Mouse (Mus musculus) stomach, embryonic 14.5 days (tissue): Measurements from ENCODE around the gene Nat10. TPM values are rescaled to one million over a fixed set of nuclear protein-coding genes. Genes with fewer than 3 reads are reported as not detected.
A peak's percentile ranks its signal among the peaks of the same experiment; 100 is the strongest.

ENCODE experiments used
- ATAC-seq: fragments of 200-750 bp; cut with Nextera tagmentation; 2 replicates; pipeline ENCODE4 v1.8.0; 2017; ENCODE audit warnings: low read depth, moderate TSS enrichment; ENCODE audit not compliant: insufficient number of reproducible peaks, insufficient read depth, low FRiP score
- H3K27ac ChIP-seq: fragments of 300-500 bp; sonication (generic); 2 replicates; pipeline ENCODE4 v1.5.1; 2014; ENCODE audit warnings: mild to moderate bottlenecking, low read length, moderate library complexity, mixed read lengths
- H3K27me3 ChIP-seq: fragments of 300-500 bp; sonication (generic); 2 replicates; pipeline ENCODE4 v1.6.1; 2014; ENCODE audit warnings: low read length, control low read depth, mixed read lengths; ENCODE audit not compliant: control insufficient read depth, insufficient read depth
- H3K36me3 ChIP-seq: fragments of 300-500 bp; sonication (generic); 2 replicates; pipeline ENCODE4 v1.6.1; 2014; ENCODE audit warnings: mild to moderate bottlenecking, control low read depth, low read length, moderate library complexity, mixed read lengths; ENCODE audit not compliant: control insufficient read depth, insufficient read depth
- H3K4me1 ChIP-seq: fragments of 300-500 bp; sonication (generic); 2 replicates; pipeline ENCODE4 v1.6.1; 2014; ENCODE audit warnings: low read length, control low read depth, mixed read lengths; ENCODE audit not compliant: control insufficient read depth, insufficient read depth
- H3K4me2 ChIP-seq: fragments of 300-500 bp; sonication (generic); replicated peaks from 2 replicates; pipeline ENCODE4 v1.6.1; 2014; ENCODE audit warnings: low read depth, low read length, control low read depth
- H3K4me3 ChIP-seq: fragments of 300-500 bp; sonication (generic); 2 replicates; pipeline ENCODE4 v1.5.1; 2014; ENCODE audit warnings: low read depth, low read length, control low read depth
- H3K9ac ChIP-seq: fragments of 300-500 bp; sonication (generic); replicated peaks from 2 replicates; pipeline ENCODE4 v1.6.1; 2014; ENCODE audit warnings: low read depth, mild to moderate bottlenecking, control low read depth, low read length, moderate library complexity, mixed read lengths
- H3K9me3 ChIP-seq: fragments of 300-500 bp; sonication (generic); 2 replicates; pipeline ENCODE4 v1.6.1; 2016; ENCODE audit warnings: low read depth, low read length, control low read depth; ENCODE audit not compliant: control insufficient read depth
- WGBS: fragments of 180-500 bp; shearing (Covaris S2); extraction: QIAGEN DNeasy Blood & Tissue Kit; methylation state at CpG from one replicate; pipeline ENCODE4 v1.1.7; 2014; 5-methylcytosine and 5-hydroxymethylcytosine counted together
- polyA plus RNA-seq: library from polyadenylated mRNA; unstranded; fragments of >200 nt; fragmentation: Nextera tagmentation; extraction: Ambion mirVana; gene quantifications from 2 replicates; pipeline ENCODE4 v1.2.1, GENCODE M21; 2014

Gene Nat10
- polyA plus RNA-seq, 1 experiment from 2014 or later = 27.4 TPM

DNA sequence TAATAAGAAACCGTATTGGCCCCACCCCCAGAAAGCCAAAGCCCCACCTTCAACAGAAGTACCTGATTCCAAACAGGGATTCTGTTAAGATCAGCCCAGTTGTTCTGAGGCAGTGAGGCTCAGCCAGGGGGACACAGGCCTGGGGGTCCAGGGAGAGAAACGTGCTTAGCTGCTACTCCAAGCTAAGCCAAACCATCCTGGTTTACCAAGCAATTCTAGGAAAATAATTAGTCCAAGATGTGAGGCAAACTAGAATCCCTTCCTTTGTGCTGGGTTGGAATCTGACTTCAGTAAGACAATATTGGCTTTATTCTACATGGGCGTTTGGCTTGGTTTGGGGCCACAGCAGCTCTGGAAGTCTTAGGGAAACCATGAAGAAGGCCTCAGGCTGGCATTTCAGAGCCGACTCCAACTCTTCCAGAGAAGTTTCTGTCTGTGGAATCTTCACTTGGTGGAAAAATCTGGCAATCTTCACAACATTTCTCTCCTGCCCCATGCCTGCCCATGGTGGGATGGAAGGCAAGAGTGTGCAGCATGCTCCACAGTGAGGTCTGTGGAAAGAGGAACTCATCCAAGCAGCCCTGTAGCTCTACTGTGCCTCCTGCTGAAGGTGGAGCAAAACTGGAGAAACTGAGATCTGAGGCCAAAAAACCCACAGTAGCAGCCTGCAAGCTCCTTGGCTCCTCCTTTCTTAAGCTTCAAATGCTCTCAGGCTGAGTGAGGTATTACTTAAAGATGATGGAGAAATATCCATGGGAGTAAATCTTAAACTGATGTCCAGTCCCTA is 66.1 kb downstream of the Nat10 start:
- Histone ChIP-seq H3K4me2 (no peak overlapping the region), H3K4me1 (0 out of 2 replicates have a peak, but pooled peaks cover 2% of the 10 kb centered on the region), H3K4me3 (no peak overlapping the region), H3K27ac (no peak overlapping the region), H3K9ac (no peak overlapping the region), H3K27me3 (no peaks in the 10 kb centered on the region), H3K9me3 (no peaks in the 10 kb centered on the region), H3K36me3 (no peaks in the 10 kb centered on the region)
- whole genome bisulfite sequencing = 85% methylated on average over 4 of the region's 4 CpGs
- ATAC-seq = no peak

- no peak for ATAC-seq
- WGBS = 80% methylated on average over 1 of the region's 1 CpGs
Observed at GRCm38 (mm10) chr2:103692810-103693209, 68.3 kb downstream of the Nat10 start.

GRCm38 (mm10) chr2:103691278-103691677 is 69.8 kb downstream of the Nat10 start:
- H3K27me3 ChIP-seq = no peaks in the 10 kb centered on the region
- H3K4me3 ChIP-seq = no peak overlapping the region
- no peak overlapping the region for H3K4me2 ChIP-seq
- 0 out of 2 replicates have a peak, but pooled peaks cover 2% of the 10 kb centered on the region for H3K4me1 ChIP-seq
- H3K9me3 ChIP-seq = no peaks in the 10 kb centered on the region
- no peak for ATAC-seq
- WGBS = 76% methylated on average over 1 of the region's 1 CpGs
- no peaks in the 10 kb centered on the region for H3K36me3 ChIP-seq
- H3K27ac ChIP-seq = no peak overlapping the region
- H3K9ac ChIP-seq = no peak overlapping the region

More at GRCm38 (mm10) chr2:103692810-103693209, 68.3 kb downstream of the Nat10 start:
- H3K36me3 ChIP-seq = no peaks in the 10 kb centered on the region
- H3K4me2 ChIP-seq = no peak overlapping the region
- H3K4me1 ChIP-seq = 0 out of 2 replicates have a peak, but pooled peaks cover 2% of the 10 kb centered on the region
- no peak overlapping the region for H3K27ac ChIP-seq
- H3K4me3 ChIP-seq = no peak overlapping the region
- H3K9ac ChIP-seq = no peak overlapping the region
- H3K9me3 ChIP-seq = no peaks in the 10 kb centered on the region
- no peaks in the 10 kb centered on the region for H3K27me3 ChIP-seq

DNA sequence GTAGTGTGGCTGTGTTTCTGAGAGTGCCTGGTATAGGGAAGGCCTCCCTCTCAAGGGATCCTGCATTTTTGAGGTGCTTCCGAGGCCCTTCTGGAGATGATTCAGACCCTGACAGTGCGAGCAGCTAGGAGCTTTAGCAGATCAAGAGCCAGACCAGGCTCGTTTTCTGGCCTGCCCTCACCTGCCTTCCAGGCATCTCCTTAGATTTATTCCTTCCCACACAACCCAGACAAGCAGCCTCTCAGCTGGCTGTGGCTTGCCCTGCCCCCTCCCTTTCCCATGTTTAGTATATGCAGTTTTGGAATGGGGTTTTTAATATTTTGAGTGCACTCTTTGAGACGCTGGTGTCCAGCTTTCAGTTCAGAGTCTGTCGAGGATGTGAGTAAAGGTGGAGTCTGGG is 70.2 kb downstream of the Nat10 start:
- Histone ChIP-seq H3K4me1 (0 out of 2 replicates have a peak, but pooled peaks cover 2% of the 10 kb centered on the region), H3K36me3 (no peaks in the 10 kb centered on the region)
- ATAC-seq = 0 out of 2 replicates have a peak, but pooled peaks have one; percentile 23

GRCm38 (mm10) chr2:103690425-103690824 is 70.6 kb downstream of the Nat10 start:
- no peaks in the 10 kb centered on the region for H3K9me3 ChIP-seq
- H3K4me3 ChIP-seq = no peak overlapping the region
- H3K9ac ChIP-seq = no peak overlapping the region
- no peaks in the 10 kb centered on the region for H3K27me3 ChIP-seq
- ATAC-seq = no peak
- peaks cover 4% of the 10 kb centered on the region; the same call in 1 of the 2 replicates for H3K4me1 ChIP-seq
- WGBS = 67% methylated on average over 6 of the region's 6 CpGs
- no peak overlapping the region for H3K4me2 ChIP-seq
- H3K36me3 ChIP-seq = no peaks in the 10 kb centered on the region
- no peak overlapping the region for H3K27ac ChIP-seq

More for the DNA sequence above, 70.2 kb downstream of the Nat10 start:
- H3K27ac ChIP-seq = no peak overlapping the region
- 54% methylated on average over 5 of the region's 5 CpGs for WGBS
- H3K4me2 ChIP-seq = no peak overlapping the region
- no peak overlapping the region for H3K9ac ChIP-seq
- no peaks in the 10 kb centered on the region for H3K9me3 ChIP-seq
- H3K4me3 ChIP-seq = no peak overlapping the region
- no peaks in the 10 kb centered on the region for H3K27me3 ChIP-seq

GRCm38 (mm10) chr2:103687888-103688287 is 73.2 kb downstream of the Nat10 start:
- ATAC-seq = no peak
- no peaks in the 10 kb centered on the region for H3K36me3 ChIP-seq
- H3K9ac ChIP-seq = no peak overlapping the region
- H3K9me3 ChIP-seq = no peaks in the 10 kb centered on the region
- peaks cover 10% of the 10 kb centered on the region; the same call in 1 of the 2 replicates for H3K4me1 ChIP-seq
- H3K4me3 ChIP-seq = no peak overlapping the region
- H3K27ac ChIP-seq = no peak overlapping the region
- H3K27me3 ChIP-seq = no peaks in the 10 kb centered on the region
- no peak overlapping the region for H3K4me2 ChIP-seq

DNA sequence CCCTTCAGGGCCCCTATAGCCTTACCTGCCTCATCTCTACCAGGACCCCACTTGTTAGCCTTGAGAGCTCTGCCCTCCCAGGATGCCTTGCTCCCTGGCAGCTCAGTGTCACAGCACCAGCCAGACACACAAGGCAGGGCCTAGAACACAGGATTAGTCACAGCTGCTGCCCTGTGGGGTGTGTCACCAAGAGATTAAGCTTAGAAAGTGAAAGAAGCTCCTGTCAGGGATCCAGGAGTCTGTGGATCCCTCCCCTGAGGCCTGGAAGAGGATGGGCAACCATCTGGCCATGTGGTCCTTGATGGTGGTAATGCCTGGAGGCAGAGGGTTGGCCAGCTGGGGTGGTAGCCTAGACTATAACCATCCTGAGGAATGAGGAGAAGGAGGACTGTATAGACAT is 73.9 kb downstream of the Nat10 start:
- H3K4me2 ChIP-seq = no peak overlapping the region
- no peaks in the 10 kb centered on the region for H3K9me3 ChIP-seq
- H3K27ac ChIP-seq = no peak overlapping the region
- no peaks in the 10 kb centered on the region for H3K36me3 ChIP-seq
- H3K4me3 ChIP-seq = no peak overlapping the region
- no peak overlapping the region for H3K9ac ChIP-seq
- no peak for ATAC-seq
- no peaks in the 10 kb centered on the region for H3K27me3 ChIP-seq
- peaks cover 10% of the 10 kb centered on the region; the same call in 1 of the 2 replicates for H3K4me1 ChIP-seq

DNA sequence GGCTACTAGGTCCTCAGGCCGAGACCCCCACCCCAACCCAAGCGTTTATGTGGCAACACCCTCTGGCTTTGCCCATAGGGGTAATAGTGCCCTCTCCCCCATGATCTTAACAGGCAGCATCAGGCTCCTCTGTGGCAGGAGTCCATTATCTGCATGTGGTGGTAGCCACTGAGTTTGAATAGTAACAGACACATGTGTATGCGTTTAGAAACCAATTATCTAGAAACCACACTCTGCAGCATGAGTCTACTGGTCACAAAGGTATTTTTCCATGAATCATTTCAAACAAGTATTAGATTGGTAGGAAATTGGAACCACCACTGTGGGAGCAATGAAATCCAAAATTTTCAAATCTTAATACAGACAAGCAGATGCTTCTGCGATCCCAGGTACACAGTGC is 75.5 kb downstream of the Nat10 start:
- H3K4me2 ChIP-seq = no peak overlapping the region
- no peak for ATAC-seq
- no peak overlapping the region for H3K27ac ChIP-seq
- no peaks in the 10 kb centered on the region for H3K9me3 ChIP-seq
- peaks cover 9% of the 10 kb centered on the region; the same call in 1 of the 2 replicates for H3K4me1 ChIP-seq
- WGBS = 78% methylated on average over 4 of the region's 4 CpGs
- no peak overlapping the region for H3K4me3 ChIP-seq
- no peak overlapping the region for H3K9ac ChIP-seq
- no peaks in the 10 kb centered on the region for H3K36me3 ChIP-seq
- H3K27me3 ChIP-seq = no peaks in the 10 kb centered on the region
